Mouse (Mus musculus): ENCODE measurements around the gene Bcl9. TPM values are rescaled to one million over a fixed set of nuclear protein-coding genes. Genes with fewer than 3 reads are reported as not detected.
A peak's percentile ranks its signal among the peaks of the same experiment; 100 is the strongest.

Gene Bcl9
- polyA plus RNA-seq, 1 experiment from 2014 or later: 36.0 TPM

GRCm38 (mm10) chr3:97237403-97237802 lies 60.3 kb downstream of the Bcl9 start:
- Histone ChIP-seq H3K4me1 (ENCODE audit: control insufficient read depth, insufficient read depth, low read length) (peaks cover 5% of the 10 kb centered on the region; the same call in 1 of the 2 replicates), H3K4me2 (ENCODE audit: low read depth, low read length) (no peak overlapping the region), H3K9me3 (ENCODE audit: control insufficient read depth, low read length) (no peaks in the 10 kb centered on the region), H3K4me3 (ENCODE audit: low read depth, low read length) (no peak overlapping the region), H3K27me3 (replicated peaks; ENCODE audit: control insufficient read depth, insufficient read depth, low read length) (no peaks in the 10 kb centered on the region), H3K27ac (replicated peaks; ENCODE audit: low read depth, low read length) (no peak overlapping the region), H3K9ac (ENCODE audit: low read depth, low read length) (no peak overlapping the region), H3K36me3 (ENCODE audit: control insufficient read depth, insufficient read depth, low read length) (no peaks in the 10 kb centered on the region)
- DNase-seq (ENCODE audit: low spot score) (no peak), ATAC-seq (ENCODE audit: low read depth) (no peak)
- 85% methylated on average over 2 of the region's 2 CpGs for WGBS

- 85% methylated on average over 13 of the region's 14 CpGs for WGBS
- H3K4me2 ChIP-seq (ENCODE audit: low read depth, low read length): no peak overlapping the region
- no peak overlapping the region for H3K4me3 ChIP-seq (ENCODE audit: low read depth, low read length)
- DNase-seq (ENCODE audit: low spot score) (no peak), ATAC-seq (ENCODE audit: low read depth) (0 out of 2 replicates have a peak, but pooled peaks have one; percentile 9)
- no peak overlapping the region for H3K9ac ChIP-seq (ENCODE audit: low read depth, low read length)
- no peaks in the 10 kb centered on the region for H3K27me3 ChIP-seq (replicated peaks; ENCODE audit: control insufficient read depth, insufficient read depth, low read length)
- no peak overlapping the region for H3K27ac ChIP-seq (replicated peaks; ENCODE audit: low read depth, low read length)
- no peaks in the 10 kb centered on the region for H3K4me1 ChIP-seq (ENCODE audit: control insufficient read depth, insufficient read depth, low read length)
- H3K36me3 ChIP-seq (ENCODE audit: control insufficient read depth, insufficient read depth, low read length): no peaks in the 10 kb centered on the region
- no peaks in the 10 kb centered on the region for H3K9me3 ChIP-seq (ENCODE audit: control insufficient read depth, low read length)
These were observed 62.9 kb downstream of the Bcl9 start for GRCm38 (mm10) chr3:97234797-97235196.

DNA sequence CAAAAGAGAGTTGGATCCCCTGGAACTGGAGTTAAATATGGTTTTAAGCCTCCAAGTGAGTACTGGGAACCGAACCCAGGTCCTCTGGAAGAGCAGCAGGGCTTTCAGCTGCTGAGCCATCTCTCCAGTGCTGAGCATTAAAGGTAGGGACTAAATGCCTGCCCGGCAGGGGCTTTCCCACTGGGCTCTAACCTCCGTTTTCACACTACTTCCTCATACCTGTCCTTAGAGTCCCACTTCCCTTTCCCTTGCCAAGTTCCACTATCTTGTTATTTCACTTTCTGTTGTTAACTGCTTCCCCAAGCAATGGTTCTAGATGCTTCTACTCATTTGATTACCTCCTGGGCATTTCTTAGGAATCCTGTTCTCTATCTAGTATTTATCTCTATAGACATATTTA lies 65.4 kb downstream of the Bcl9 start:
- H3K9me3 ChIP-seq (ENCODE audit: control insufficient read depth, low read length): no peaks in the 10 kb centered on the region
- no peak overlapping the region for H3K9ac ChIP-seq (ENCODE audit: low read depth, low read length)
- no peaks in the 10 kb centered on the region for H3K36me3 ChIP-seq (ENCODE audit: control insufficient read depth, insufficient read depth, low read length)
- no peak overlapping the region for H3K27ac ChIP-seq (replicated peaks; ENCODE audit: low read depth, low read length)
- ATAC-seq (ENCODE audit: low read depth): no peak
- WGBS: 77% methylated on average over 3 of the region's 3 CpGs
- no peaks in the 10 kb centered on the region for H3K27me3 ChIP-seq (replicated peaks; ENCODE audit: control insufficient read depth, insufficient read depth, low read length)
- H3K4me3 ChIP-seq (ENCODE audit: low read depth, low read length): no peak overlapping the region
- no peak overlapping the region for H3K4me2 ChIP-seq (ENCODE audit: low read depth, low read length)
- DNase-seq (ENCODE audit: low spot score): no peak
- H3K4me1 ChIP-seq (ENCODE audit: control insufficient read depth, insufficient read depth, low read length): peaks cover 10% of the 10 kb centered on the region

DNA sequence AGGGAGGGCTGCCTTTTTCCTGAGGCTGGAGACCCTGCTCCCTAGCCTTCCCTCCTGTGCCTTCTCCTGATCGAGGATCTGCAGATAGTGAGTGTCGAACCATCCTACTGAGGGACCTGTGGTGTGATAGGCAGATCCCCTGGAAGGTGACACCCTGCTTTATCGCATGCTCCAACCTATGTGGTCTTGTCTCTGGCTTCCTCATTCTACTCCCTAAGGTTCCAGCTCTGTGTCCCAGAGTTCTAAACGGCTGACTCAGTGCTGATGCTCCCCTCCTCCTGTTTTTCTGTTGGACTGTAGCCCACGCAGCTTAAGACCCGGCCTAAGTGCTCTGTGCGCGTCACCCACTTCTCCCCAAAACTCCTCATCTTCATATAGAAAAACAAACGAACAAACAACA lies 65.9 kb downstream of the Bcl9 start:
- no peak for ATAC-seq (ENCODE audit: low read depth)
- DNase-seq (ENCODE audit: low spot score): no peak
- no peak overlapping the region for H3K27ac ChIP-seq (replicated peaks; ENCODE audit: low read depth, low read length)
- no peak overlapping the region for H3K4me3 ChIP-seq (ENCODE audit: low read depth, low read length)
- H3K4me2 ChIP-seq (ENCODE audit: low read depth, low read length): no peak overlapping the region
- no peaks in the 10 kb centered on the region for H3K9me3 ChIP-seq (ENCODE audit: control insufficient read depth, low read length)
- no peaks in the 10 kb centered on the region for H3K36me3 ChIP-seq (ENCODE audit: control insufficient read depth, insufficient read depth, low read length)
- no peak overlapping the region for H3K9ac ChIP-seq (ENCODE audit: low read depth, low read length)
- no peaks in the 10 kb centered on the region for H3K27me3 ChIP-seq (replicated peaks; ENCODE audit: control insufficient read depth, insufficient read depth, low read length)
- peaks cover 10% of the 10 kb centered on the region for H3K4me1 ChIP-seq (ENCODE audit: control insufficient read depth, insufficient read depth, low read length)
- 79% methylated on average over 9 of the region's 9 CpGs for WGBS

- Histone ChIP-seq H3K27ac (replicated peaks; ENCODE audit: low read depth, low read length) (no peak overlapping the region), H3K9me3 (ENCODE audit: control insufficient read depth, low read length) (no peaks in the 10 kb centered on the region), H3K27me3 (replicated peaks; ENCODE audit: control insufficient read depth, insufficient read depth, low read length) (no peaks in the 10 kb centered on the region), H3K4me1 (ENCODE audit: control insufficient read depth, insufficient read depth, low read length) (peaks cover 18% of the 10 kb centered on the region), H3K9ac (ENCODE audit: low read depth, low read length) (no peak overlapping the region), H3K36me3 (ENCODE audit: control insufficient read depth, insufficient read depth, low read length) (no peaks in the 10 kb centered on the region), H3K4me2 (ENCODE audit: low read depth, low read length) (no peak overlapping the region), H3K4me3 (ENCODE audit: low read depth, low read length) (no peak overlapping the region)
- DNase-seq (ENCODE audit: low spot score) (no peak), ATAC-seq (ENCODE audit: low read depth) (no peak)
- 96% methylated on average over 5 of the region's 5 CpGs for WGBS
These were observed 66.9 kb downstream of the Bcl9 start for GRCm38 (mm10) chr3:97230631-97231404.

DNA sequence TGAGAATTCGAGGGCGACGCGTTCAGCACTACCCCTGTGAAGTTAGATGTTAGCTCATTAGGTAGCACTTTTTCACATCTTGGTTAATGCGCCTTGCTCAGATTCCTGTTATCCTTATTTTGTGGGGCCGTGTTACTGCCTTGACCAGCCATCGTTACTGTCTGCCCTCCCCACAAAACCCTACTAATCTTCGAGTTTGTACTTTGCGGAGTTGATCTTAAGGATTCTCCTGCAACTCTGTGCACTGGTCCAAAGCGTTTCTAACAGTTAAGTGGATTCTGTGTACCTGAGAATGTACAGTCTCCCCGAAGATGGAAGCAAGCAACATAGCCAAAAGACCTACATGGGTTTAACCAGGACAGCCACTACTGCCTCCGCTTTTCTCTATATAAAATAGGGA lies 69.3 kb downstream of the Bcl9 start:
- no peaks in the 10 kb centered on the region for H3K9me3 ChIP-seq (ENCODE audit: control insufficient read depth, low read length)
- ATAC-seq (ENCODE audit: low read depth): no peak
- peak overlapping the region; percentile 88 for H3K27ac ChIP-seq (replicated peaks; ENCODE audit: low read depth, low read length)
- H3K36me3 ChIP-seq (ENCODE audit: control insufficient read depth, insufficient read depth, low read length): 0 out of 2 replicates have a peak, but pooled peaks cover 3% of the 10 kb centered on the region
- H3K27me3 ChIP-seq (replicated peaks; ENCODE audit: control insufficient read depth, insufficient read depth, low read length): no peaks in the 10 kb centered on the region
- no peak for DNase-seq (ENCODE audit: low spot score)
- peak overlapping the region; percentile 94 for H3K9ac ChIP-seq (ENCODE audit: low read depth, low read length)
- 11% methylated on average over 12 of the region's 12 CpGs for WGBS
- peak overlapping the region; percentile 84 for H3K4me3 ChIP-seq (ENCODE audit: low read depth, low read length)
- H3K4me2 ChIP-seq (ENCODE audit: low read depth, low read length): peak overlapping the region; percentile 66
- peaks cover 22% of the 10 kb centered on the region for H3K4me1 ChIP-seq (ENCODE audit: control insufficient read depth, insufficient read depth, low read length)

DNA sequence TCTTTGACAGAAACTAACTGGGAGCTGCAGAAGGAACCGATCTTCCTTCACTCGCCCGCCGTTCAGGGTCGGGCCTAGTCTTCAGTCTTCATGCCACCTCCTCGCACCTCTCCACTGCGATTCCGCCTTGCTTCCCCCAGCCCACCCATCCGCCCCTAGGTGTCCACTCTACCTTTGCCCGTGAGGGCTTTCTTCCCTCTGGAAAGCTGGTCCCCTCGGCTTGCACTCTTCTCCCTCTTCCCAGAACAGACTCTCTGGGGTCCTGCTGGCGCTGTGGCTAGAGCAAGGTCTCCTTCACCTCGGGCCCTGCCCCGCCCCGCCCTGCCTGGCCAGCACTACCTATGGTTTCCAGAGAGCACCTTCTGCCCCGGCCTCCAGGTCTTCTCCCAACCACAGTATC lies 69.7 kb downstream of the Bcl9 start:
- ATAC-seq (ENCODE audit: low read depth): peak; percentile 15

GRCm38 (mm10) chr3:97227259-97228005 lies 70.3 kb downstream of the Bcl9 start:
- H3K4me2 ChIP-seq (ENCODE audit: low read depth, low read length): peak overlapping the region; percentile 66
- no peaks in the 10 kb centered on the region for H3K9me3 ChIP-seq (ENCODE audit: control insufficient read depth, low read length)
- peak; percentile 97 for DNase-seq (ENCODE audit: low spot score)
- H3K27ac ChIP-seq (replicated peaks; ENCODE audit: low read depth, low read length): peak overlapping the region; percentile 90
- ATAC-seq (ENCODE audit: low read depth): peak; percentile 91
- no peaks in the 10 kb centered on the region for H3K27me3 ChIP-seq (replicated peaks; ENCODE audit: control insufficient read depth, insufficient read depth, low read length)
- peak overlapping the region; percentile 94 for H3K9ac ChIP-seq (ENCODE audit: low read depth, low read length)
- H3K36me3 ChIP-seq (ENCODE audit: control insufficient read depth, insufficient read depth, low read length): 0 out of 2 replicates have a peak, but pooled peaks cover 7% of the 10 kb centered on the region
- 0% methylated on average over 14 of the region's 79 CpGs for WGBS
- peaks cover 22% of the 10 kb centered on the region for H3K4me1 ChIP-seq (ENCODE audit: control insufficient read depth, insufficient read depth, low read length)
- H3K4me3 ChIP-seq (ENCODE audit: low read depth, low read length): peak overlapping the region; percentile 84

More for the DNA sequence above, 69.7 kb downstream of the Bcl9 start:
- H3K27me3 ChIP-seq (replicated peaks; ENCODE audit: control insufficient read depth, insufficient read depth, low read length): no peaks in the 10 kb centered on the region
- DNase-seq (ENCODE audit: low spot score): no peak
- peak overlapping the region; percentile 66 for H3K4me2 ChIP-seq (ENCODE audit: low read depth, low read length)
- H3K9ac ChIP-seq (ENCODE audit: low read depth, low read length): peak overlapping the region; percentile 94
- no peaks in the 10 kb centered on the region for H3K9me3 ChIP-seq (ENCODE audit: control insufficient read depth, low read length)
- peak overlapping the region; percentile 88 for H3K27ac ChIP-seq (replicated peaks; ENCODE audit: low read depth, low read length)
- WGBS: 3% methylated on average over 16 of the region's 16 CpGs
- 0 out of 2 replicates have a peak, but pooled peaks cover 7% of the 10 kb centered on the region for H3K36me3 ChIP-seq (ENCODE audit: control insufficient read depth, insufficient read depth, low read length)
- H3K4me3 ChIP-seq (ENCODE audit: low read depth, low read length): peak overlapping the region; percentile 84
- H3K4me1 ChIP-seq (ENCODE audit: control insufficient read depth, insufficient read depth, low read length): peaks cover 22% of the 10 kb centered on the region

Measured in embryonic facial prominence, embryonic 14.5 days (tissue).